Comparison of ENCODE assay signal across 7 mouse cellular contexts in the genomic region with DNA sequence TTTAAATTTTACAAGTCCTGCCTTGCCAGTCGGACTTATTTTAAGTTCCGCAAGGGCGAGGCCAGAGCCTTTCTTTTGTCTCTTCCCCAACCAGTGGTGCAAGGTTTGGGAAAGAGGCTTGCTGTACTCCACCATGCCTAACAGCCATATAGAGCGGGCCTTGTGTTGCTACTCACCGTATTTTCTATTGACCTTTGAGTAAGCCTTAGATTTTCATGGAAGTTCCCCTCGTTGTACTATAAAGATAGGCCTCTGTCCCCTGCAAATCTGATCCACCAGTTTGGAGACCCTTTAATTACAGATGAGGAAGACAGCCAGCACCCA. TPM values are rescaled to one million over a fixed set of nuclear protein-coding genes. Genes with fewer than 3 reads are reported as not detected.
DNase-seq lines count a peak whose midpoint lies in the region; ATAC-seq and TF ChIP-seq lines count a peak whose summit lies in the region.

No protein-coding gene starts in this region.

- H3K4me1 ChIP-seq in bone marrow, adult 2 months (ENCODE audit: control insufficient read depth, insufficient read depth, low read length), result no peaks in the 10 kb centered on the region; the same call in 1 of the 2 replicates
- H3K4me1 ChIP-seq in forebrain, embryonic 12.5 days, result peaks cover 19% of the 10 kb centered on the region
- H3K4me1 ChIP-seq in intestine, postnatal 0 days (replicated peaks; ENCODE audit: control insufficient read depth, insufficient read depth, low read length), result peaks cover 8% of the 10 kb centered on the region; the same call in 1 of the 2 replicates
- peaks cover 7% of the 10 kb centered on the region for H3K4me1 ChIP-seq in lung, adult 2 months (ENCODE audit: control insufficient read depth, insufficient read depth, low read length)
- H3K4me1 ChIP-seq in olfactory bulb, adult 2 months (ENCODE audit: control insufficient read depth, insufficient read depth, low read length), result peaks cover 3% of the 10 kb centered on the region; the same call in 1 of the 2 replicates

- peaks cover 15% of the 10 kb centered on the region for H3K36me3 ChIP-seq in forebrain, embryonic 12.5 days (replicated peaks)
- peaks cover 11% of the 10 kb centered on the region for H3K36me3 ChIP-seq in intestine, postnatal 0 days (ENCODE audit: control insufficient read depth, insufficient read depth)

- H3K4me3 ChIP-seq in bone marrow, adult 2 months (replicated peaks; ENCODE audit: control insufficient read depth, low read depth, low read length), result peak overlapping the region; percentile 63
- peak overlapping the region; percentile 75 for H3K4me3 ChIP-seq in forebrain, embryonic 12.5 days (replicated peaks)
- peak overlapping the region; percentile 99 for H3K4me3 ChIP-seq in intestine, postnatal 0 days (ENCODE audit: low read depth, low read length)
- peak overlapping the region; percentile 45 for H3K4me3 ChIP-seq in lung, adult 2 months (replicated peaks; ENCODE audit: extremely low read depth, low read depth, low read length)
- H3K4me3 ChIP-seq in olfactory bulb, adult 2 months (ENCODE audit: insufficient read depth, low read depth, low read length), result peak overlapping the region; percentile 36

- H3K27ac ChIP-seq in bone marrow, adult 2 months (ENCODE audit: control insufficient read depth, insufficient read depth, low read depth, low read length, poor library complexity), result peak overlapping the region; percentile 100
- peak overlapping the region; percentile 100 for H3K27ac ChIP-seq in forebrain, embryonic 12.5 days
- peak overlapping the region; percentile 100 for H3K27ac ChIP-seq in intestine, postnatal 0 days (ENCODE audit: low read depth, low read length)
- peak overlapping the region; percentile 94 for H3K27ac ChIP-seq in olfactory bulb, adult 2 months (ENCODE audit: insufficient read depth, low read depth, low read length)

- 5% methylated on average over 6 of the region's 6 CpGs for WGBS in bone marrow, adult 2 months
- WGBS in forebrain, embryonic 12.5 days, result 3% methylated on average over 6 of the region's 6 CpGs
- WGBS in intestine, postnatal 0 days, result 8% methylated on average over 6 of the region's 6 CpGs
- WGBS in lung, adult 2 months, result 9% methylated on average over 6 of the region's 6 CpGs
- 7% methylated on average over 6 of the region's 6 CpGs for WGBS in olfactory bulb, adult 2 months

- no peak for TF ChIP-seq POLR2A in bone marrow, adult 2 months (IDR thresholded peaks at IDR 0.05; ENCODE audit: borderline replicate concordance, control insufficient read depth, low read depth, low read length)
- no peak for TF ChIP-seq POLR2A in lung, adult 2 months (IDR thresholded peaks at IDR 0.05; ENCODE audit: borderline replicate concordance, extremely low read depth, low read depth, low read length)
- TF ChIP-seq POLR2A in olfactory bulb, adult 2 months (IDR thresholded peaks at IDR 0.05; ENCODE audit: insufficient read depth, low read depth, low read length), result no peak

- no peak for TF ChIP-seq CTCF in bone marrow, adult 2 months (IDR thresholded peaks at IDR 0.05; ENCODE audit: control insufficient read depth, insufficient read depth, low read length)
- TF ChIP-seq CTCF in intestine, postnatal 0 days (IDR thresholded peaks at IDR 0.05; ENCODE audit: low read depth), result no peak
- TF ChIP-seq CTCF in lung, adult 2 months (IDR thresholded peaks at IDR 0.05; ENCODE audit: insufficient read depth, low read length), result no peak
- no peak for TF ChIP-seq CTCF in olfactory bulb, adult 2 months (IDR thresholded peaks at IDR 0.05; ENCODE audit: insufficient read depth, low read depth, low read length)

- H3K9ac ChIP-seq in forebrain, embryonic 12.5 days, result peak overlapping the region; percentile 100
- peak overlapping the region; percentile 100 for H3K9ac ChIP-seq in intestine, postnatal 0 days (ENCODE audit: low read depth, low read length)

- peak overlapping the region; percentile 74 for H3K4me2 ChIP-seq in forebrain, embryonic 12.5 days
- H3K4me2 ChIP-seq in intestine, postnatal 0 days (replicated peaks; ENCODE audit: low read depth), result peak overlapping the region; percentile 66

- H3K9me3 ChIP-seq in forebrain, embryonic 12.5 days, result no peaks in the 10 kb centered on the region
- no peaks in the 10 kb centered on the region for H3K9me3 ChIP-seq in intestine, postnatal 0 days (ENCODE audit: control insufficient read depth)

- ATAC-seq in forebrain, embryonic 12.5 days (ENCODE audit: low FRiP score), result no peak
- ATAC-seq in intestine, postnatal 0 days, result no peak

- H3K27me3 ChIP-seq in forebrain, embryonic 12.5 days, result no peaks in the 10 kb centered on the region
- H3K27me3 ChIP-seq in intestine, postnatal 0 days (replicated peaks; ENCODE audit: control insufficient read depth, insufficient read depth, low read length), result no peaks in the 10 kb centered on the region

- DNase-seq in ES-CJ7 (ENCODE audit: low read depth, low spot score), result peak; percentile 90
- peak; percentile 57 for DNase-seq in lung, adult 2 months
- no peak for DNase-seq in right cerebral cortex, postnatal 10 days (ENCODE audit: low spot score in 2 of 2)

RNA-seq across cellular contexts. Expression of a gene that starts 0.7 kb away (rescaled TPM):
- 342 and 406 TPM in 2 replicates for polyA plus RNA-seq in bone marrow, adult 2 months (2011; ENCODE audit: insufficient read depth, insufficient read length, low replicate concordance, missing spikeins)
- polyA plus RNA-seq in forebrain, embryonic 12.5 days (2016; fragmentation: Nextera tagmentation; extraction: Ambion mirVana), result 898 and 928 TPM in 2 replicates
- 131 TPM in 2 replicates for polyA plus RNA-seq in intestine, postnatal 0 days (2015; fragmentation: Nextera tagmentation; extraction: Ambion mirVana)
- 48.3 and 65.0 TPM in 2 replicates for polyA plus RNA-seq in lung, adult 2 months (2012; rRNA removed)
- polyA plus RNA-seq in olfactory bulb, adult 2 months (2012; ENCODE audit: insufficient read depth, insufficient read length, low replicate concordance, missing spikeins), result 351 and 2,130 TPM in 2 replicates

RNA-seq across cellular contexts. Expression of a gene that starts 19.4 kb away (rescaled TPM):
- 68.0 and 133 TPM in 2 replicates for polyA plus RNA-seq in bone marrow, adult 2 months (2011; ENCODE audit: insufficient read depth, insufficient read length, low replicate concordance, missing spikeins)
- 154 and 160 TPM in 2 replicates for polyA plus RNA-seq in forebrain, embryonic 12.5 days (2016; fragmentation: Nextera tagmentation; extraction: Ambion mirVana)
- polyA plus RNA-seq in intestine, postnatal 0 days (2015; fragmentation: Nextera tagmentation; extraction: Ambion mirVana), result 146 and 148 TPM in 2 replicates
- 7.3 and 12.4 TPM in 2 replicates for polyA plus RNA-seq in lung, adult 2 months (2012; rRNA removed)
- polyA plus RNA-seq in olfactory bulb, adult 2 months (2012; ENCODE audit: insufficient read depth, insufficient read length, low replicate concordance, missing spikeins), result not detected in 2 replicates

Comparison
In these comparisons a context has a peak if more than half of its experiments do, and no peak if none do; other contexts are left out.
1. DNase-seq: peak in ES-CJ7 (single experiment) and lung, adult 2 months (single experiment); none in right cerebral cortex, postnatal 10 days (0 of 2).
2. H3K4me3 ChIP-seq: peak in every context shown above with its lines; median percentile 99 in intestine, postnatal 0 days; 75 in forebrain, embryonic 12.5 days; 63 in bone marrow, adult 2 months; 45 in lung, adult 2 months; 36 in olfactory bulb, adult 2 months.
3. Peak in every context shown above with its lines, with median percentiles within 50 percentile points of each other: H3K27ac ChIP-seq.